Comparison of ENCODE assay signal across 9 mouse cellular contexts in the genomic region with DNA sequence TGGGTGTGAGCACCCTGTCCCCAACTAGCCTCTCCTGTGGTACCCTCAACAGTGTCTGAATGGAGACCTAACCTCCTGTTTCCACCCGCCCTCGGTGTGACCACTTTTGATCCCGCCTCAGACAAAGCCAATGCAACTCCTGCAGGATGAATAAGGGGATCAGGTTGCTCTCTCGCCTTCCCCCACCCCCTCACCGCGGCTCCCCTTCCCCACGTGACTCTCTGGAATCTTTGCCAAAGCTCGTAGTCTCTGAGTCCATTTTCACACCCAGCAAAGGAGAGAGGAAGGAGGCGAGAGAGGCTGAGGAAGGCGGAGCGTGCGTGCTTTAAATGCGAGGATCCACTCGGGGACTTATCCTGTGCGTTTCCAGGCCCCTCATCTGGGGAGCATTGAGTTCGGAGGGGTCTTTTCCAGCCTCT. TPM values are rescaled to one million over a fixed set of nuclear protein-coding genes. Genes with fewer than 3 reads are reported as not detected.
A peak's percentile ranks its signal among the peaks of the same experiment; 100 is the strongest.
DNase-seq lines count a peak whose midpoint lies in the region; ATAC-seq and TF ChIP-seq lines count a peak whose summit lies in the region.
"Had no signal": no experiment of that assay in that cellular context is flagged by ENCODE, and none has a peak within 500 bp of the region (broad histone marks: within the 10 kb centered on the region; RNA-seq: fewer than 3 reads in every experiment).

A gene (plus strand): TSS at position 389 of the 419 bp plus-strand sequence.

- H3K9ac ChIP-seq in intestine, embryonic 14.5 days (ENCODE audit: low read length), result peak within 1 kb of the TSS; percentile 61
- peak within 1 kb of the TSS; percentile 52 for H3K9ac ChIP-seq in limb, embryonic 14.5 days (ENCODE audit: low read depth, low read length, severe bottlenecking)
- peak within 1 kb of the TSS; percentile 60 for H3K9ac ChIP-seq in neural tube, embryonic 11.5 days (ENCODE audit: low read length)

- no peak within 1 kb of the TSS for H3K27ac ChIP-seq in embryonic fibroblast, embryonic 13.5 days (ENCODE audit: insufficient read depth, low read length)
- peak within 1 kb of the TSS; percentile 73 for H3K27ac ChIP-seq in intestine, embryonic 14.5 days (ENCODE audit: low read depth)
- peak within 1 kb of the TSS; percentile 70 for H3K27ac ChIP-seq in limb, embryonic 14.5 days (replicated peaks; ENCODE audit: low read depth, low read length)
- peak within 1 kb of the TSS; percentile 44 for H3K27ac ChIP-seq in neural tube, embryonic 11.5 days (ENCODE audit: low read depth, low read length)

- ATAC-seq in erythroblast, adult 5-6 weeks (replicated peaks; ENCODE audit: low FRiP score, poor library complexity, severe bottlenecking), result no peak
- peak; percentile 50 for ATAC-seq in intestine, embryonic 14.5 days (replicated peaks; ENCODE audit: low FRiP score, low TSS enrichment, low read depth)
- ATAC-seq in limb, embryonic 14.5 days (ENCODE audit: low FRiP score, low read depth), result peak; percentile 80
- ATAC-seq in neural tube, embryonic 11.5 days (ENCODE audit: insufficient read depth, low FRiP score, low TSS enrichment), result peak; percentile 54

- no peak for TF ChIP-seq CTCF in E14TG2a.4 (conservative IDR thresholded peaks at IDR 0.05; ENCODE audit: low read length)
- no peak for TF ChIP-seq CTCF in embryonic fibroblast, embryonic 13.5 days (IDR thresholded peaks at IDR 0.05; ENCODE audit: borderline replicate concordance, insufficient read depth, low read length)

- no peaks in the 10 kb centered on the region for H3K36me3 ChIP-seq in erythroblast, embryonic 14.5 days (ENCODE audit: control insufficient read depth)
- no peaks in the 10 kb centered on the region for H3K36me3 ChIP-seq in E14TG2a.4 (ENCODE audit: insufficient read depth, low read length)
- H3K36me3 ChIP-seq in intestine, embryonic 14.5 days (ENCODE audit: control insufficient read depth, insufficient read depth, low read length), result no peaks in the 10 kb centered on the region
- H3K36me3 ChIP-seq in limb, embryonic 14.5 days (ENCODE audit: control insufficient read depth, insufficient read depth, low read length), result no peaks in the 10 kb centered on the region
- H3K36me3 ChIP-seq in neural tube, embryonic 11.5 days (ENCODE audit: control insufficient read depth, insufficient read depth, low read length), result no peaks in the 10 kb centered on the region

- H3K27me3 ChIP-seq in erythroblast, embryonic 14.5 days (ENCODE audit: control insufficient read depth), result peaks cover 87% of the 10 kb centered on the region
- peaks cover 63% of the 10 kb centered on the region for H3K27me3 ChIP-seq in E14TG2a.4 (ENCODE audit: insufficient read depth, low read length)
- no peaks in the 10 kb centered on the region for H3K27me3 ChIP-seq in intestine, embryonic 14.5 days (replicated peaks; ENCODE audit: control insufficient read depth, insufficient read depth, low read length)
- H3K27me3 ChIP-seq in limb, embryonic 14.5 days (ENCODE audit: control insufficient read depth, insufficient read depth, low read length), result no peaks in the 10 kb centered on the region
- no peaks in the 10 kb centered on the region for H3K27me3 ChIP-seq in neural tube, embryonic 11.5 days (ENCODE audit: control insufficient read depth, insufficient read depth, low read length)

- peaks cover 9% of the 10 kb centered on the region; the same call in 1 of the 2 replicates for H3K9me3 ChIP-seq in erythroblast, embryonic 14.5 days (ENCODE audit: control insufficient read depth, low read length)
- 0 out of 2 replicates have a peak, but pooled peaks cover 2% of the 10 kb centered on the region for H3K9me3 ChIP-seq in E14TG2a.4 (ENCODE audit: low read length)
- H3K9me3 ChIP-seq in intestine, embryonic 14.5 days (ENCODE audit: control insufficient read depth, low read length), result no peaks in the 10 kb centered on the region
- H3K9me3 ChIP-seq in limb, embryonic 14.5 days (ENCODE audit: control insufficient read depth, low read length), result no peaks in the 10 kb centered on the region
- H3K9me3 ChIP-seq in neural tube, embryonic 11.5 days (ENCODE audit: control insufficient read depth, low read length), result no peaks in the 10 kb centered on the region

- H3K4me3 ChIP-seq in erythroblast, embryonic 14.5 days (replicated peaks), result peak within 1 kb of the TSS; percentile 48
- peak within 1 kb of the TSS; percentile 84 for H3K4me3 ChIP-seq in E14TG2a.4 (replicated peaks; ENCODE audit: low read length)
- H3K4me3 ChIP-seq in embryonic fibroblast, embryonic 13.5 days (ENCODE audit: insufficient read depth, low read length), result peak within 1 kb of the TSS; percentile 62
- H3K4me3 ChIP-seq in intestine, embryonic 14.5 days (ENCODE audit: low read depth, low read length), result peak within 1 kb of the TSS; percentile 64
- H3K4me3 ChIP-seq in limb, embryonic 14.5 days (replicated peaks; ENCODE audit: low read length), result peak within 1 kb of the TSS; percentile 56
- H3K4me3 ChIP-seq in neural tube, embryonic 11.5 days (ENCODE audit: low read depth, low read length), result peak within 1 kb of the TSS; percentile 63

- peaks cover 12% of the 10 kb centered on the region for H3K4me1 ChIP-seq in erythroblast, embryonic 14.5 days (ENCODE audit: control insufficient read depth)
- H3K4me1 ChIP-seq in E14TG2a.4 (replicated peaks; ENCODE audit: low read depth, low read length), result peaks cover 23% of the 10 kb centered on the region
- no peaks in the 10 kb centered on the region for H3K4me1 ChIP-seq in embryonic fibroblast, embryonic 13.5 days (ENCODE audit: control insufficient read depth, insufficient read depth, low read length)
- H3K4me1 ChIP-seq in intestine, embryonic 14.5 days (replicated peaks; ENCODE audit: control insufficient read depth, insufficient read depth, low read length), result peaks cover 11% of the 10 kb centered on the region; the same call in 1 of the 2 replicates
- H3K4me1 ChIP-seq in limb, embryonic 14.5 days (ENCODE audit: control insufficient read depth, insufficient read depth, low read length), result peaks cover 14% of the 10 kb centered on the region
- peaks cover 13% of the 10 kb centered on the region; the same call in 1 of the 2 replicates for H3K4me1 ChIP-seq in neural tube, embryonic 11.5 days (ENCODE audit: control insufficient read depth, insufficient read depth, low read length)

- under 1% methylated on average over 16 of the region's 16 CpGs for WGBS in intestine, embryonic 14.5 days
- under 1% methylated on average over 16 of the region's 16 CpGs for WGBS in limb, embryonic 14.5 days
- WGBS in neural tube, embryonic 11.5 days, result under 1% methylated on average over 16 of the region's 16 CpGs

- H3K4me2 ChIP-seq in intestine, embryonic 14.5 days (ENCODE audit: low read length), result peak within 1 kb of the TSS; percentile 87
- H3K4me2 ChIP-seq in limb, embryonic 14.5 days (replicated peaks; ENCODE audit: low read depth, low read length, severe bottlenecking), result peak within 1 kb of the TSS; percentile 66
- H3K4me2 ChIP-seq in neural tube, embryonic 11.5 days (ENCODE audit: low read depth), result peak within 1 kb of the TSS; percentile 89

- DNase-seq in intestine, embryonic 14.5 days (ENCODE audit: low spot score), result peak; percentile 84
- peak; percentile 74 for DNase-seq in limb, embryonic 14.5 days (ENCODE audit: low spot score)
- peak; percentile 74 for DNase-seq in neural tube, embryonic 11.5 days (ENCODE audit: low spot score)
- no peak for DNase-seq in thymus, postnatal 14 days

- no peak for TF ChIP-seq POLR2A in embryonic fibroblast, embryonic 13.5 days (IDR thresholded peaks at IDR 0.05; ENCODE audit: low read depth, low read length)
- 0 out of 2 replicates have a peak, but pooled peaks have one; percentile 15 for TF ChIP-seq POLR2A in limb, embryonic 14.5 days (IDR thresholded peaks at IDR 0.05; ENCODE audit: borderline replicate concordance, extremely low read depth, insufficient read depth, insufficient read length)

RNA-seq across cellular contexts. Expression of the gene that starts here (rescaled TPM):
- 0.04 and 0.08 TPM in 2 replicates for polyA plus RNA-seq in erythroblast, embryonic 14.5 days (2012)
- not detected in 2 replicates for total RNA-seq in erythroblast, adult 5-6 weeks (2015; ENCODE audit: low replicate concordance)
- total RNA-seq in erythroblast, adult 5-6 weeks (2017; ENCODE audit: low replicate concordance), result 0.17 TPM in 1 of 2 replicates, not detected in the other
- 1.2 and 2.2 TPM in 2 replicates for polyA plus RNA-seq in embryonic fibroblast, embryonic 13.5 days (2011; ENCODE audit: insufficient read length, low read depth, missing spikeins)
- 40.0 and 41.4 TPM in 2 replicates for polyA plus RNA-seq in intestine, embryonic 14.5 days (2014; fragmentation: Nextera tagmentation; extraction: Ambion mirVana)
- polyA plus RNA-seq in limb, embryonic 14.5 days (2012; rRNA removed), result 10.5 and 11.5 TPM in 2 replicates
- 30.4 and 30.5 TPM in 2 replicates for polyA plus RNA-seq in limb, embryonic 14.5 days (2014; fragmentation: Nextera tagmentation; extraction: Ambion mirVana)
- 5.6 and 7.2 TPM in 2 replicates for polyA plus RNA-seq in neural tube, embryonic 11.5 days (2014; fragmentation: Nextera tagmentation; extraction: Ambion mirVana)
- total RNA-seq: MEL had no signal
